Mouse (Mus musculus): ENCODE results near the gene Pafah1b1. TPM values are rescaled to one million over a fixed set of nuclear protein-coding genes. Genes with fewer than 3 reads are reported as not detected.

Pafah1b1 gene
- polyA plus RNA-seq, 1 experiment from 2014 or later = 54.3 TPM

- no peak for ATAC-seq
- 65% methylated on average over 3 of the region's 3 CpGs for WGBS (ENCODE audit: insufficient replicate concordance)
- no peak overlapping the region for H3K9ac ChIP-seq
- H3K4me2 ChIP-seq = no peak overlapping the region
- no peak overlapping the region for H3K27ac ChIP-seq
- no peaks in the 10 kb centered on the region for H3K27me3 ChIP-seq (replicated peaks)
- peaks cover 93% of the 10 kb centered on the region for H3K36me3 ChIP-seq
- no peak overlapping the region for H3K4me3 ChIP-seq
- H3K4me1 ChIP-seq = peaks cover 33% of the 10 kb centered on the region
- peaks cover 6% of the 10 kb centered on the region; the same call in 1 of the 2 replicates for H3K9me3 ChIP-seq (replicated peaks)
Measured at GRCm38 (mm10) chr11:74655941-74656340, 68.5 kb downstream of the Pafah1b1 start.

- H3K27ac ChIP-seq = no peak overlapping the region
- peaks cover 54% of the 10 kb centered on the region for H3K4me1 ChIP-seq
Measured at GRCm38 (mm10) chr11:74653385-74653784, 71.1 kb downstream of the Pafah1b1 start.

GRCm38 (mm10) chr11:74652791-74653191 lies 71.7 kb downstream of the Pafah1b1 start:
- Histone ChIP-seq H3K4me1 (peaks cover 60% of the 10 kb centered on the region), H3K9me3 (replicated peaks) (peaks cover 3% of the 10 kb centered on the region; the same call in 1 of the 2 replicates), H3K27me3 (replicated peaks) (no peaks in the 10 kb centered on the region), H3K9ac (no peak overlapping the region), H3K4me2 (peak overlapping the region; percentile 99), H3K36me3 (peaks cover 62% of the 10 kb centered on the region), H3K4me3 (no peak overlapping the region), H3K27ac (no peak overlapping the region)
- ATAC-seq = no peak
- WGBS (ENCODE audit: insufficient replicate concordance) = 80% methylated on average over 4 of the region's 4 CpGs

More at GRCm38 (mm10) chr11:74653385-74653784, 71.1 kb downstream of the Pafah1b1 start:
- peaks cover 6% of the 10 kb centered on the region; the same call in 1 of the 2 replicates for H3K9me3 ChIP-seq (replicated peaks)
- H3K36me3 ChIP-seq = peaks cover 68% of the 10 kb centered on the region
- ATAC-seq = no peak
- peak overlapping the region; percentile 99 for H3K4me2 ChIP-seq
- no peak overlapping the region for H3K4me3 ChIP-seq
- H3K9ac ChIP-seq = no peak overlapping the region
- 58% methylated on average over 6 of the region's 6 CpGs for WGBS (ENCODE audit: insufficient replicate concordance)
- H3K27me3 ChIP-seq (replicated peaks) = no peaks in the 10 kb centered on the region

GRCm38 (mm10) chr11:74650576-74651100 lies 73.8 kb downstream of the Pafah1b1 start:
- Histone ChIP-seq H3K9ac (peak overlapping the region; percentile 89), H3K9me3 (replicated peaks) (no peaks in the 10 kb centered on the region)
- no peak for ATAC-seq

DNA sequence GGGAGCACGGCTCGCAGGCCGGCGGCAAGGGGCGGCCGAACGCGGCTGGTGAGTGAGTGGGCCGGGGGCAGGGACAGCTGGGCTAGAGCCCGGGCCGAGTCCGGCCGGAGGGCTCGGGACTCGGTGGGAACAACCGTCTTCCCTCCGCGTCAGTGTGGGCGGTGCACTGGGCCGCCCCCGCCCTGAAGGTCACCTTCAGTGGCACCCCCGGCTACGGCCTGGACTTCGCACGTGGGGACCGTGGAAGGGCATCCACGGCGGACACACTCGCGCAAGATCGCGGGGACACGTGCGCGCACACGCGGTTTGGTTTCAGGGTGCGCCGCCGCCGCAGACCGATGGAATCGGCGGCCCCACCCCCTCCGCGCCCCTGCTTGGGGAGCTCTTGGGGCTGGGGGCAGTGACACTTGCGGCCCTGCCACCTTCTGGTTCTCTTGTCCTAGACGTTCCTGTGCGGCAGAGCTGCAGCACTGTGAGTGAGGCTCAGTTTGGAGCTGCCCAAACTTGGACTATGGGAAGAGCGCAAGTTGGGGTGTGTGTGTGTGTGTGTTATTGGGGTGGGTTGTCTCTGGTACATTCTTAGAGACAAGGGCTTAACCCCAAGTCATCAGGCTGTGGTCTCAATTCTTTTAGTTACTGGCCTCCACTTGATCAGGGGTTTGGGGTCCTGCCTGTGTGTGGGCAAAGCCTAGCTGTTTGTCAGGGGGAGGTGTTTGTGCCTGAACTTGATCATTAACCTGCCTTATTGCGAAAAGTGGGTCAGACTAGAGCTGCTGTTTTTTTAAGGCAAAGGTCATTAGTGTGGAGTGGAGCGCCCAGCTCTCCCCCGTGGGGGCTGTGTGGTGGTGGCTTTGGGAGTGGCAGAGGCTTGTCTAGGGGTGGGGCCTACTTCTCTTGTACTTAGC lies 74.6 kb downstream of the Pafah1b1 start:
- under 1% methylated on average over 53 of the region's 53 CpGs for WGBS (ENCODE audit: insufficient replicate concordance)
- peak overlapping the region; percentile 97 for H3K4me3 ChIP-seq
- peaks cover 37% of the 10 kb centered on the region for H3K36me3 ChIP-seq
- peak overlapping the region; percentile 89 for H3K9ac ChIP-seq
- H3K4me2 ChIP-seq = peak overlapping the region; percentile 99
- peaks cover 54% of the 10 kb centered on the region for H3K4me1 ChIP-seq
- peak overlapping the region; percentile 86 for H3K27ac ChIP-seq
- no peaks in the 10 kb centered on the region for H3K27me3 ChIP-seq (replicated peaks)
- peak; percentile 50 for ATAC-seq
- no peaks in the 10 kb centered on the region for H3K9me3 ChIP-seq (replicated peaks)

More at GRCm38 (mm10) chr11:74650576-74651100, 73.8 kb downstream of the Pafah1b1 start:
- peak overlapping the region; percentile 97 for H3K4me3 ChIP-seq
- H3K4me1 ChIP-seq = peaks cover 60% of the 10 kb centered on the region
- peak overlapping the region; percentile 86 for H3K27ac ChIP-seq
- 49% methylated on average over 4 of the region's 4 CpGs for WGBS (ENCODE audit: insufficient replicate concordance)
- H3K4me2 ChIP-seq = peak overlapping the region; percentile 99
- peaks cover 43% of the 10 kb centered on the region for H3K36me3 ChIP-seq
- H3K27me3 ChIP-seq (replicated peaks) = no peaks in the 10 kb centered on the region

DNA sequence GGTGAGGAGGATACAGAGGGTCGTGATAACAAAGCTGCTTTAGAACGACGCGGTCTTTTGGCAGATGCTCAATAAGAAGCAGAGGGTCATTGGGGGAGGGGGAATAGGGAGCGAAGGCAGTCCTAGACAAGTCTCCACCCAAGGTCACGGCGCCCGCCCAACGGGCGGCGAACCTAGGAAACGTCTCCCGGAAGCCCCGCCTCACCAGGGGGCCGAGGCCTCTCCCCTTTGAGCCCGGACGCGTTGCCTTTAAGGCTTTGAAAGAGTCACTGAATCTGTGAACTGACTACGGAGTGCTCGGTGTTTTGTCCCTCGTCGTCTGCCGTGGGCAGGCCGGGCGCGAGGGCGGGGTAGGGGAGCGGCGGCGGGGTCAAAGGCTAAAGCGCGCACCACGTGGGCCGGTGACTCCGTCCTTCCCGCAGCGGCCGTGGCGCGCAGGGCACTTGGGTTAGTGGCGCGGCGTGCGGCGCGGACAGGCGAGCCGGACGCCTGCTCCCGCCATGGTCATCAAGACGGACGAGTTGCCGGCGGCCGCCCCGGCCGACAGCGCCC lies 75.3 kb downstream of the Pafah1b1 start, which contains the start of gene Cluh:
Cluh (plus strand) TSS at position 401 of the 552 bp plus-strand sequence.
- Histone ChIP-seq H3K9ac (peak within 1 kb of the TSS; percentile 89), H3K27me3 (replicated peaks) (peaks cover 6% of the 10 kb centered on the region; the same call in 1 of the 2 replicates), H3K9me3 (replicated peaks) (no peaks in the 10 kb centered on the region), H3K4me1 (peaks cover 50% of the 10 kb centered on the region), H3K4me3 (peak within 1 kb of the TSS; percentile 97), H3K36me3 (peaks cover 31% of the 10 kb centered on the region), H3K27ac (peak within 1 kb of the TSS; percentile 86), H3K4me2 (peak within 1 kb of the TSS; percentile 99)
- ATAC-seq = peak; percentile 91
- WGBS (ENCODE audit: insufficient replicate concordance) = 0% methylated on average over 57 of the region's 58 CpGs

GRCm38 (mm10) chr11:74648676-74649075 lies 75.8 kb downstream of the Pafah1b1 start:
- ATAC-seq = peak; percentile 43
- Histone ChIP-seq H3K4me3 (peak overlapping the region; percentile 97), H3K4me2 (peak overlapping the region; percentile 99), H3K27ac (peak overlapping the region; percentile 86), H3K9ac (peak overlapping the region; percentile 89), H3K9me3 (replicated peaks) (no peaks in the 10 kb centered on the region), H3K27me3 (replicated peaks) (peaks cover 10% of the 10 kb centered on the region; the same call in 1 of the 2 replicates), H3K4me1 (peaks cover 50% of the 10 kb centered on the region), H3K36me3 (peaks cover 26% of the 10 kb centered on the region)
- 10% methylated on average over 1 of the region's 1 CpGs for WGBS (ENCODE audit: insufficient replicate concordance)

GRCm38 (mm10) chr11:74647966-74648365 lies 76.5 kb downstream of the Pafah1b1 start:
- peak overlapping the region; percentile 86 for H3K27ac ChIP-seq
- H3K4me1 ChIP-seq = peaks cover 47% of the 10 kb centered on the region
- H3K4me3 ChIP-seq = no peak overlapping the region
- peaks cover 16% of the 10 kb centered on the region for H3K27me3 ChIP-seq (replicated peaks)
- H3K9me3 ChIP-seq (replicated peaks) = no peaks in the 10 kb centered on the region
- peaks cover 19% of the 10 kb centered on the region for H3K36me3 ChIP-seq
- WGBS (ENCODE audit: insufficient replicate concordance) = 75% methylated on average over 1 of the region's 1 CpGs
- H3K4me2 ChIP-seq = peak overlapping the region; percentile 99; the same call in 1 of the 2 replicates
- ATAC-seq = no peak
- H3K9ac ChIP-seq = no peak overlapping the region

GRCm38 (mm10) chr11:74639628-74640027 lies 84.8 kb downstream of the Pafah1b1 start:
- Histone ChIP-seq H3K4me3 (no peak overlapping the region), H3K9me3 (replicated peaks) (no peaks in the 10 kb centered on the region), H3K27me3 (replicated peaks) (peaks cover 92% of the 10 kb centered on the region), H3K4me2 (no peak overlapping the region), H3K4me1 (peaks cover 26% of the 10 kb centered on the region), H3K9ac (no peak overlapping the region), H3K27ac (no peak overlapping the region), H3K36me3 (peaks cover 42% of the 10 kb centered on the region)
- ATAC-seq = no peak
- WGBS (ENCODE audit: insufficient replicate concordance) = 50% methylated on average over 1 of the region's 1 CpGs

DNA sequence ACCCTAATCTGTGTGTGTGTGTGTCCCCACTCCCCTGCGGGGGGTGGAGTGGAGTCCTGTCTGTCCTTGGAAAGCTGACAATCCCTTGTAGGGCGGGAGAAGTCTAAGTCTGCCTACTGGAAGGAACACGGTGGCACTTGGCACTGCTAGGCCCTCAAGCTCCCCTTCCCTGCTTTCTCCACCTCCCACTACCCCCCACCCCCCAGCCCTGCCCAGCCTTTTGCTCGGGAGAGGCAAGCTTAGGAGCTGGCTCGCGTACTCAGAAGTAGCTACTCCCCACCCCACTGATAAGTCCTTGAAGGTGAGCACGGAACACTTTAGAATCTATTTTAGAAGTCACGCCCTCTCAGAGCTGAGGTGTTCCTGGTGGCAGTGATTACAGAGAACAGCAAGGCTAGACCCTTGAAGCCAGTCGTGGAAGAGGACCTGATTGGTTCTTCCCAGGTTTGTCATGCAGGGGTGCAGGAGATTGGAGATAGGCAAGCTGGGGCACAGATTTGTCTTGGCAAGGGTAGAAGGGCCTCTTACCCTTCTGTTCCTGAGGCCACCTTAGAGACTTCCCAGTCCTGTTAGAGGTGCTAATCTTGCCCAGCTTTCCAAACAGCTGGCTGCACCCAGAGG lies 85.6 kb downstream of the Pafah1b1 start:
- Histone ChIP-seq H3K4me1 (peaks cover 26% of the 10 kb centered on the region), H3K9ac (0 out of 2 replicates have a peak overlapping the region, but pooled peaks have one; percentile 1), H3K4me3 (peak overlapping the region; percentile 58), H3K4me2 (peak overlapping the region; percentile 82), H3K27me3 (replicated peaks) (peaks cover 86% of the 10 kb centered on the region), H3K36me3 (peaks cover 47% of the 10 kb centered on the region), H3K27ac (no peak overlapping the region), H3K9me3 (replicated peaks) (no peaks in the 10 kb centered on the region)
- 16% methylated on average over 9 of the region's 9 CpGs for WGBS (ENCODE audit: insufficient replicate concordance)
- 0 out of 2 replicates have a peak, but pooled peaks have one; percentile 3 for ATAC-seq

Data from liver, embryonic 12.5 days (tissue).